Mouse (Mus musculus) CH12.LX (cell line): ENCODE data around the gene Gjb4. TPM values are rescaled to one million over a fixed set of nuclear protein-coding genes. Genes with fewer than 3 reads are reported as not detected.

ENCODE experiments used
- DNase-seq: peaks from one replicate; pipeline ENCODE4 v3.0.0-alpha.2; 2013; ENCODE audit errors: extremely low read depth
- H3K27ac ChIP-seq: 2 replicates; pipeline ENCODE4 v1.5.1; 2012; ENCODE audit warnings: low read depth, mild to moderate bottlenecking, control low read depth, moderate library complexity; ENCODE audit not compliant: insufficient read depth
- H3K27me3 ChIP-seq: replicated peaks from 2 replicates; pipeline ENCODE3; 2012; ENCODE audit warnings: inconsistent platforms
- H3K36me3 ChIP-seq, 2 experiments: replicated peaks in 1 of 2; 2 replicates each; pipeline versions ENCODE3 to v1.6.1; 2012; ENCODE audit warnings: inconsistent platforms in 1 of 2, low read length in 1 of 2, mild to moderate bottlenecking in 1 of 2, mixed read lengths in 1 of 2, moderate library complexity in 1 of 2; ENCODE audit not compliant: control insufficient read depth in 1 of 2, insufficient read depth in 1 of 2
- H3K4me1 ChIP-seq, 2 experiments: 2 replicates each; pipeline ENCODE4 v1.6.1; 2012; ENCODE audit warnings: inconsistent platforms in 1 of 2, moderate library complexity in 1 of 2; ENCODE audit not compliant: insufficient read depth in 2 of 2, control insufficient read depth in 1 of 2
- H3K4me2 ChIP-seq: 2 replicates; pipeline ENCODE4 v1.6.1; 2012; ENCODE audit warnings: low read depth, mild to moderate bottlenecking, control low read depth; ENCODE audit not compliant: poor library complexity, insufficient read depth, severe bottlenecking
- H3K4me3 ChIP-seq, 3 experiments: fragments of 150-350 bp in 1 of 3; sonication (generic) in 1 of 3; replicated peaks in 1 of 3; 2 replicates each; pipeline versions ENCODE3 to v1.5.1; 2011 to 2012; ENCODE audit warnings: low read depth in 2 of 3, low read length in 2 of 3, mild to moderate bottlenecking in 2 of 3, moderate library complexity in 2 of 3, control low read depth in 1 of 3, improper control_type of control experiment in 1 of 3, inconsistent platforms in 1 of 3, mixed read lengths in 1 of 3; ENCODE audit not compliant: poor library complexity in 1 of 3
- H3K79me2 ChIP-seq: replicated peaks from 2 replicates; pipeline ENCODE4 v1.6.1; 2012; ENCODE audit warnings: mild to moderate bottlenecking, moderate library complexity; ENCODE audit not compliant: control insufficient read depth, poor library complexity, insufficient read depth, severe bottlenecking; ENCODE audit errors: extremely low read depth
- H3K9ac ChIP-seq: 2 replicates; pipeline ENCODE4 v1.6.1; 2012; ENCODE audit warnings: low read depth, mild to moderate bottlenecking, control low read depth, moderate library complexity; ENCODE audit not compliant: insufficient read depth
- H3K9me3 ChIP-seq: replicated peaks from 2 replicates; pipeline ENCODE3; 2012; ENCODE audit warnings: low read length, inconsistent platforms, mixed read lengths
- CHD2 ChIP-seq: IDR thresholded peaks from 2 replicates; pipeline ENCODE4 v1.6.1; 2011; ENCODE audit warnings: low read length, improper control_type of control experiment
- E2F4 ChIP-seq: IDR thresholded peaks from 2 replicates; pipeline ENCODE4 v1.6.1; 2011; ENCODE audit warnings: low read depth, low read length, improper control_type of control experiment; ENCODE audit not compliant: insufficient replicate concordance
- EP300 ChIP-seq: IDR thresholded peaks from 2 replicates; pipeline ENCODE4 v1.6.1; 2011; ENCODE audit warnings: low read length, improper control_type of control experiment
- MAFK ChIP-seq: IDR thresholded peaks from 2 replicates; pipeline ENCODE4 v1.6.1; 2011; ENCODE audit warnings: low read length, improper control_type of control experiment; ENCODE audit not compliant: insufficient replicate concordance
- MAZ ChIP-seq: IDR thresholded peaks from 2 replicates; pipeline ENCODE4 v1.6.1; 2012; ENCODE audit warnings: low read depth, mild to moderate bottlenecking, inconsistent platforms, low read length, improper control_type of control experiment, moderate library complexity
- MYC ChIP-seq: IDR thresholded peaks from 2 replicates; pipeline ENCODE4 v1.6.1; 2011; ENCODE audit warnings: low read depth, mild to moderate bottlenecking, improper control_type of control experiment, low read length
- TBP ChIP-seq: conservative IDR thresholded peaks from 2 replicates; pipeline ENCODE4 v1.6.1; 2011; ENCODE audit warnings: low read depth, low read length, improper control_type of control experiment
- TCF12 ChIP-seq: IDR thresholded peaks from 2 replicates; pipeline ENCODE4 v1.6.1; 2014; ENCODE audit warnings: low read depth, mild to moderate bottlenecking, inconsistent platforms, low read length, improper control_type of control experiment
- UBTF ChIP-seq: IDR thresholded peaks from 2 replicates; pipeline ENCODE4 v1.6.1; 2012; ENCODE audit warnings: low read depth, mild to moderate bottlenecking, inconsistent platforms, low read length, improper control_type of control experiment, moderate library complexity
- USF2 ChIP-seq: conservative IDR thresholded peaks from 2 replicates; pipeline ENCODE4 v1.6.1; 2011; ENCODE audit warnings: low read depth, low read length, improper control_type of control experiment
- ZC3H11A ChIP-seq: IDR thresholded peaks from 2 replicates; pipeline ENCODE4 v1.6.1; 2012; ENCODE audit warnings: low read depth, mild to moderate bottlenecking, inconsistent platforms, low read length, improper control_type of control experiment
- ZMIZ1 ChIP-seq: IDR thresholded peaks from 2 replicates; pipeline ENCODE4 v1.6.1; 2012; ENCODE audit warnings: low read depth, mild to moderate bottlenecking, inconsistent platforms, low read length, improper control_type of control experiment
- ZNF384 ChIP-seq: IDR thresholded peaks from 2 replicates; pipeline ENCODE4 v1.6.1; 2012; ENCODE audit warnings: low read depth, low read length, improper control_type of control experiment, inconsistent platforms
- dilution Hi-C: fragments of 300-500 bp; cut with MboI; formaldehyde crosslinking; loops from 2 replicates; pipeline ENCODE4 v1.14.3; 2020; ENCODE audit warnings: low sequenced_read_pairs; ENCODE audit not compliant: extremely low pct_unique_long_range_greater_than_20kb, extremely low pct_ligation_motif_present
- in situ Hi-C: fragments of 300-500 bp; cut with MboI; formaldehyde crosslinking; loops from 3 replicates; pipeline ENCODE4 v1.14.3; 2019; ENCODE audit warnings: low sequenced_read_pairs, low pct_ligation_motif_present, low pct_unique_long_range_greater_than_20kb, mixed read lengths
- polyA plus RNA-seq: library from polyadenylated mRNA; unstranded; fragments of >175 nt; gene quantifications from 2 replicates; pipeline ENCODE4 v1.2.1, GENCODE M21; 2012; ENCODE audit warnings: low read depth; ENCODE audit not compliant: insufficient read length
- total RNA-seq, 2 experiments: library from RNA; depleted of rRNA; stranded (reverse); fragments of 300-350 nt in 1 of 2; fragments of >200 nt in 1 of 2; gene quantifications; 2 replicates each; pipeline ENCODE4 v1.2.3; 2012 to 2014

Gjb4 gene
- total and polyA plus RNA-seq, 3 experiments, result not detected

- Histone ChIP-seq H3K4me1 (no peaks in the 10 kb centered on the region), H3K27ac (no peak overlapping the region), H3K9ac (no peak overlapping the region), H3K79me2 (no peaks in the 10 kb centered on the region), H3K36me3 (no peaks in the 10 kb centered on the region), H3K27me3 (no peaks in the 10 kb centered on the region), H3K4me3 (no peak overlapping the region), H3K9me3 (no peaks in the 10 kb centered on the region), H3K4me2 (no peak overlapping the region)
- DNase-seq, result no peak
- TF ChIP-seq ZMIZ1, result no peak
- dilution Hi-C loops, result no loop called here
- in situ Hi-C loops, result no loop called here
Observed at GRCm38 (mm10) chr4:127345000-127345399, 8.9 kb downstream of the Gjb4 start.

GRCm38 (mm10) chr4:127341372-127341771 is 12.5 kb downstream of the Gjb4 start:
- H3K9ac ChIP-seq, result no peak overlapping the region
- H3K79me2 ChIP-seq, result no peaks in the 10 kb centered on the region
- no peaks in the 10 kb centered on the region for H3K9me3 ChIP-seq
- TF ChIP-seq UBTF (no peak), EP300 (no peak), TBP (no peak), E2F4 (no peak), MYC (no peak), ZC3H11A (no peak), USF2 (no peak), TCF12 (no peak), ZNF384 (no peak), MAFK (no peak)
- TF ChIP-seq, all 38 proteins: peak for 0
- dilution Hi-C loops, result no loop called here
- Histone ChIP-seq H3K4me2 (no peak overlapping the region), H3K27me3 (no peaks in the 10 kb centered on the region), H3K27ac (no peak overlapping the region), H3K4me1 (no peaks in the 10 kb centered on the region), H3K4me3 (no peak overlapping the region), H3K36me3 (no peaks in the 10 kb centered on the region)
- in situ Hi-C loops, result no loop called here
- no peak for DNase-seq

- H3K36me3 ChIP-seq, result no peaks in the 10 kb centered on the region
- H3K4me3 ChIP-seq, result no peak overlapping the region
- TF ChIP-seq CHD2, result no peak
- TF ChIP-seq MAZ, result no peak
- TF ChIP-seq, all 38 proteins: peak for 0
- H3K9ac ChIP-seq, result no peak overlapping the region
- H3K4me2 ChIP-seq, result no peak overlapping the region
- in situ Hi-C loops (no loop called here), dilution Hi-C loops (no loop called here)
- H3K27me3 ChIP-seq, result no peaks in the 10 kb centered on the region
- H3K4me1 ChIP-seq, result no peaks in the 10 kb centered on the region
- no peaks in the 10 kb centered on the region for H3K79me2 ChIP-seq
- no peak for DNase-seq
- H3K9me3 ChIP-seq, result no peaks in the 10 kb centered on the region
- no peak overlapping the region for H3K27ac ChIP-seq
Observed at GRCm38 (mm10) chr4:127337668-127338067, 16.2 kb downstream of the Gjb4 start.
